Mouse (Mus musculus) retina, embryonic 14.5 days (tissue): Measurements from ENCODE around the gene Pdzd7.

Experiments
- DNase-seq: peaks from one replicate; pipeline ENCODE4 v3.0.0-alpha.2; 2015; ENCODE audit warnings: low spot score

Gene Pdzd7

GRCm38 (mm10) chr19:45030746-45031693 lies 14.5 kb downstream of the Pdzd7 start:
- peak; percentile 95 for DNase-seq

GRCm38 (mm10) chr19:45030111-45030510 lies 15.4 kb downstream of the Pdzd7 start:
- DNase-seq: peak; percentile 84

DNA sequence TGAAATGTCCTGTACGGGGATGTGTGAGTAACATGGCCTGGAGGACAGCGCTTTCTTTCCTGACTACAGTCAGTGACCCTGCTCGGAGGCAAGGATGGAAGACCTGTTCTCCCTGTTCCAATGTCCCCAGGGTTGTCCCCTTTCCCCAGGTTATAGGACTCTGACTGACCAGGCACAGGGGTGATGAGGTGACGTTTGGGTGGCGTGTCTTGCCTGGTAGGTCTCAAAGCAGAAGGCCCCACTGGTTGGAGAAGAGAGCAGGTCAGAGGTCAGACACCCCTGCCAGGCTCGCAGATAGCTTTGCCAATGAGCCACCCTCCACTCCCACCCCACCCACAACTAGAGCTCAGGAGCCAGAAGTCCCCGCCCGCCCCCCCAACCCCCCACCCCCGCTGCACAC lies 15.9 kb downstream of the Pdzd7 start:
- no peak for DNase-seq

GRCm38 (mm10) chr19:45028746-45029145 lies 16.8 kb downstream of the Pdzd7 start:
- no peak for DNase-seq

DNA sequence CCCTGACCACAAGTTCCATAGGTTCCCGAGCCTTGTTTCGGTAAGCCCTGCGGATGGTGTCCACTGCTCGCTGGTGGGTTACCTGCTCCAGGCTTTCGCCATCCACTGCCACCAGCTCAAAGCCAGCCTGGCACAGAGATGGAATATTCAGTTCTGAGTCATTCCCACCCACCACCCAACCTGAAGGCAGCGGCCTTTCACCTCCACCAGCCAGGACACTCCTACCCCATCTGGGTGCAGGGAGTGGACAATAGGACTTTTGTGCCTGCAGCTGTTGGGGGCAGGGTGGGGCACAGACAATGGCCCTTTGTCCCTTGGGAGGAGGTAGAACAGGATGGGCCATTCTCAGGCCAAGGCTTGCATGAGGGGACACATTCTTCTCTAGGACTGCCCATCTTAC lies 17.7 kb downstream of the Pdzd7 start:
- peak; percentile 44 for DNase-seq

GRCm38 (mm10) chr19:45026958-45027670 lies 18.4 kb downstream of the Pdzd7 start:
- no peak for DNase-seq

GRCm38 (mm10) chr19:45025937-45026568 lies 19.5 kb downstream of the Pdzd7 start:
- no peak for DNase-seq

DNA sequence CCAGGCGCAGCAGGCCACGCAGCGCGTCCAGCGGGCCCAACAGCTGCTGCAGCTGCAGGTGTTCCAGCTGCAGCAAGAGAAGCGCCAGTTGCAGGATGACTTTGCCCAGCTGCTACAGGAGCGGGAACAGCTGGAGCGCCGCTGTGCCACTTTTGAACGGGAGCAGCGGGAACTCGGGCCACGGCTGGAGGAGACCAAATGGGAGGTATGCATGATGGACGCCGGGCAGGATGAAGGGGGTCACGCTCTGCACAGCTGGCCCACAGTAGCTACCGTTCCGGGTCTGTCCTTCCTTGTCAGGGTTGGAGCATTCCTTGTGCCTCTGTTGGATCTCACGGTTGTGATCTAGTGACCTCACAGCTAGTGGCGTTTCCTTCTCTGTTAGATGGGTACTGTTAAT lies 20.7 kb downstream of the Pdzd7 start:
- DNase-seq: no peak

GRCm38 (mm10) chr19:45023993-45024392 lies 21.5 kb downstream of the Pdzd7 start:
- no peak for DNase-seq

GRCm38 (mm10) chr19:45021362-45021761 lies 24.2 kb downstream of the Pdzd7 start:
- DNase-seq: no peak

DNA sequence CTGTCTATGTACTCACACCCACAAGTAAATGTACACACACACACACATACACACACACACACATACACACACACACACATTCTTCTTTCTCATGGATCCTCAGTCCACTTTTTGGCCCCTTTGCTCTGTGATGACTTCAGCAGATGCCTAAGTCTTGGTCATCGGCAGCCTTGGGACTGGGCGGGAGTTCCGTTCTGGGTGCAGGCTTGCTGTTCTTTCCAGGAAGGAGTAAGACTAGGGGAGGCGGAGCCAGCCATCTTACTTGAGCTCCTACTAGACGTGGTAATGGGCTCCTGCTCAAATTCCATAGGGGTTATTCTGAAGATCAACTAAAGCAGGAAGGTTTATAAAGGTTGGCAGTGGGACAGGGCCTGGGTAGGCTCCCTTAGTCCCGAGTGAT lies 25.2 kb downstream of the Pdzd7 start:
- no peak for DNase-seq

DNA sequence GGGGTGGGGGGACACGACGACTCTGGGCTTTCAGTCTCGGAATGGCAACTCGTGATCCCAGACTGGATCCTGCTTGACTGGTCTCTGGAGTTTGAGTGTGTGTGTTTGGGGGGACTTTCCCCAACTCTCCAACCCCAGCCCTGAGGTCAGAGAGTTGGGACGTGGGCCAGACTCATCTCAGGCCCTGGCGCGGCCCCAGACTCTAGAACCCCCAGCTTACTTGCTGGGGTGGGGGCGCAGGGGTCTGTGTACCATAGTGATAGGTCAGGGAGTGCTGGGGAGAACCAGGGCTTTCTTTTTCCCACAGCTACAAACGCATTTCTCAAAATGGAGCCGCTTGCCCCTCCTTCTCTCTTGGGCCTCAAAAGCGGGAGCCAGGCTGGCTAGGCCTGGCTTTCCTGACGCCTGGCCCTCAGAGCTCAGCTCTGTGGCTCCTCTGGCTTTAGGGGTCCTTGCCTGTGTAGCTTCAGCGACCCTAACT lies 27.1 kb downstream of the Pdzd7 start:
- peak; percentile 41 for DNase-seq

- peak; percentile 84 for DNase-seq
Observed at GRCm38 (mm10) chr19:45017909-45018308, 27.6 kb downstream of the Pdzd7 start.

GRCm38 (mm10) chr19:45017216-45017771 lies 28.2 kb downstream of the Pdzd7 start:
- DNase-seq: peak; percentile 84

- DNase-seq: peak; percentile 75
Observed at GRCm38 (mm10) chr19:45016341-45017215, 28.9 kb downstream of the Pdzd7 start.

DNA sequence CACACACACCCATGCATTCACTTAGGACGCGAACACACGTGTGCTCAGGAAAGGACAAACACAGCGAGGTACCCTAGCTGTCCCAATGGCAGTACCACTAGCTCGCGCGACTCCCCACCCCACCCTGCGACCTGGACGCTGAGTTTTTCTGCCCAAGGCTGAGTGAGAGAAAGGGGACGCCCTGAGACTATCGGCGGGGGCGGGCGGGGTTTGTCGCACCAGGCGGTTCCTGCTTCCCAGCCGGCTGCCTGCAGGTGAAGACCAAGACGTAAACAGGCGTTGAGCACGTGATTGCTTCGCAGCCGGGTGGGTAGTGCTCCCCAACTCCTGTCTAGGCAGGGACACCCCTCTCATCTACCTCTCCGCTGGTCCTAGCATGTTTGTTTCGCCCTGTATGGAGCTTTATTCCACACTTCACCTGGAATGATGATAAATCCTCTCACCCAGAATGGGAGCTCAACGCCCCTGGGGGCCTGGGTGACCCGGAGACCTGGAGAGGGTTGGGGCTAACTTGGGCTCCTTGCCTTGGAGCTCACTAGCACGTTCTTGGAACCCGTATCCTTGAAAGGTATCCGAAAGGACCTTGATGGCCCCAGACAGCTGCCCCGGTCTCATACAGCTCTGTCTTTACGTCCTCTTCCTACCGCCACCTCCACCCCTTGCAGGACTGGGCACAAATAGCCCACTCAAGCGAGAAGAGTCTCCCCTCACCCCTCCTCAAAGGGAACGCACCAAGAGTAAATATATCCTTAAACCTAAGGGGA lies 29.8 kb downstream of the Pdzd7 start:
- peak; percentile 38 for DNase-seq

GRCm38 (mm10) chr19:45014981-45015402 lies 30.5 kb downstream of the Pdzd7 start:
- peak; percentile 54 for DNase-seq

DNA sequence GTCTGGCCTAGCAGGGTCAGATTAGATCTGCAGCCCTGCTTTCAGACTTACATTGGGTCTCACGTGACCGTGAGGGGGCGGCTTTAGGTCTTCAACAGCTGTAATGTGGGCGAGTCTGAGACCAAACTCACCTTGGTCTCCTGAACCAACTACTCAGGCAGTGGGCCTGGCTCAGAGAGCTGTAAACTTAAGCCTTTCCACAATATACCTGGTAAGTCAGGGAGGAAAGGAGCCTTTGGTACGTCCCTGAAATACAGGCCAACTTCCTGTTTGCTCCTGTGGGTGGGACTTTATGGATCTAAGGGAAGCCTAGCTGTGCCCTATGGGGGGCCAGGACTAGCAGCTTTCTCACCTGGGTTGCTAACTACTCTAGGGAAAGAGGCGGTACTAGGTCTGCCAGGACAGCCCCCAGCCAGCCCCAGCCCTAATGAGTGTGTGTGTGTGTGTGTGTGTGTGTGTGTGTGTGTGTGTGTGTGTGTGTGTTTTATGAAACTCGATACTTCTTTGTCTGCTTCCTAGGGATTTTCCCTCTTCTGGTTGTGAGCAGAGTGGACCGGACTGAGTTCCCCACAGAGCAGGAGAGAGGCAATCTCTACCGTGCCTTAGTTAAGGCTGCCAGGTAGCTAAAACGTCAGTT lies 31.1 kb downstream of the Pdzd7 start, which contains the start of gene Lzts2:
TSS of gene Lzts2 (plus strand) at position 80 of the 637 bp plus-strand sequence.
- no peak for DNase-seq

- no peak for DNase-seq
Observed at GRCm38 (mm10) chr19:45013581-45014225, 31.8 kb downstream of the Pdzd7 start.
